Mouse (Mus musculus): Measurements from ENCODE around the gene Deaf1.
A peak's percentile ranks its signal among the peaks of the same experiment; 100 is the strongest.

The Deaf1 gene

GRCm38 (mm10) chr7:141297926-141298650 is 29.4 kb downstream of the Deaf1 start:
- DNase-seq (ENCODE audit: extremely low read depth, low read depth): no peak

- no peak for DNase-seq (ENCODE audit: extremely low read depth, low read depth)
Observed at GRCm38 (mm10) chr7:141294479-141294878, 33.0 kb downstream of the Deaf1 start.

GRCm38 (mm10) chr7:141293852-141294471 is 33.5 kb downstream of the Deaf1 start:
- no peak for DNase-seq (ENCODE audit: extremely low read depth, low read depth)

- no peak for DNase-seq (ENCODE audit: extremely low read depth, low read depth)
Observed at GRCm38 (mm10) chr7:141292583-141293388, 34.7 kb downstream of the Deaf1 start.

- DNase-seq (ENCODE audit: extremely low read depth, low read depth): no peak
Observed at GRCm38 (mm10) chr7:141291921-141292582, 35.4 kb downstream of the Deaf1 start, which contains the start of gene Drd4. Drd4 (plus strand) TSS chr7:141292006.

- no peak for DNase-seq (ENCODE audit: extremely low read depth, low read depth)
Observed at GRCm38 (mm10) chr7:141288042-141288441, 39.4 kb downstream of the Deaf1 start.

- no peak for DNase-seq (ENCODE audit: extremely low read depth, low read depth)
Observed at GRCm38 (mm10) chr7:141282756-141283155, 44.7 kb downstream of the Deaf1 start.

- DNase-seq (ENCODE audit: extremely low read depth, low read depth): no peak
Observed at GRCm38 (mm10) chr7:141281442-141281841, 46.0 kb downstream of the Deaf1 start.

- DNase-seq (ENCODE audit: extremely low read depth, low read depth): no peak
Observed at GRCm38 (mm10) chr7:141278766-141279590, 48.5 kb downstream of the Deaf1 start, which contains the start of gene Sct. Sct (minus strand) TSS chr7:141279133.

- DNase-seq (ENCODE audit: extremely low read depth, low read depth): no peak
Observed at GRCm38 (mm10) chr7:141277701-141278678, 49.5 kb downstream of the Deaf1 start.

- DNase-seq (ENCODE audit: extremely low read depth, low read depth): no peak
Observed at GRCm38 (mm10) chr7:141276546-141276945, 50.9 kb downstream of the Deaf1 start, which contains the start of gene Cdhr5. Cdhr5 (minus strand) TSS chr7:141276786.

GRCm38 (mm10) chr7:141275356-141275755 is 52.1 kb downstream of the Deaf1 start:
- DNase-seq (ENCODE audit: extremely low read depth, low read depth): no peak

GRCm38 (mm10) chr7:141270631-141271030 is 56.9 kb downstream of the Deaf1 start:
- DNase-seq (ENCODE audit: extremely low read depth, low read depth): no peak

GRCm38 (mm10) chr7:141269273-141269545 is 58.3 kb downstream of the Deaf1 start:
- DNase-seq (ENCODE audit: extremely low read depth, low read depth): no peak

- DNase-seq (ENCODE audit: extremely low read depth, low read depth): no peak
Observed at GRCm38 (mm10) chr7:141268466-141269272, 58.8 kb downstream of the Deaf1 start.

GRCm38 (mm10) chr7:141265739-141266561 is 61.5 kb downstream of the Deaf1 start, which contains the start of gene Irf7:
Irf7 (minus strand) TSS chr7:141266481.
- DNase-seq (ENCODE audit: extremely low read depth, low read depth): peak; percentile 40

- no peak for DNase-seq (ENCODE audit: extremely low read depth, low read depth)
Observed at GRCm38 (mm10) chr7:141265411-141265738, 62.1 kb downstream of the Deaf1 start.

All from MEL-GATA-1-ER (cell line).